Mouse (Mus musculus) liver, embryonic 13.5 days (tissue): ENCODE results near the gene Elac2. TPM values are rescaled to one million over a fixed set of nuclear protein-coding genes. Genes with fewer than 3 reads are reported as not detected.

Experiments used
- polyA plus RNA-seq: library from polyadenylated mRNA; unstranded; fragments of >200 nt; fragmentation: Nextera tagmentation; extraction: Ambion mirVana; gene quantifications from 2 replicates; pipeline ENCODE4 v1.2.1, GENCODE M21; 2015

The Elac2 gene
- polyA plus RNA-seq, 1 experiment from 2014 or later = 22.0 TPM

Other genes with a start within 250 kb of the Elac2 start
- not detected in 2 replicates for gene 1700086D15Rik, start 180.9 kb downstream of the Elac2 start, polyA plus RNA-seq
- gene Arhgap44, start 183.9 kb downstream of the Elac2 start, polyA plus RNA-seq = 0.66 and 0.71 TPM in 2 replicates